Mouse (Mus musculus) adrenal gland, postnatal 25 days (tissue): ENCODE measurements around the gene Klrd1. TPM values are rescaled to one million over a fixed set of nuclear protein-coding genes. Genes with fewer than 3 reads are reported as not detected.

Experiments
- total RNA-seq: library from RNA; stranded (reverse); gene quantifications from 2 replicates; pipeline ENCODE4 v1.2.3, GENCODE M21; 2021

The Klrd1 gene
- total RNA-seq, 1 experiment from 2014 or later: not detected

Other genes with a start within 250 kb of the Klrd1 start
- gene Clec12a, start 249.1 kb upstream of the Klrd1 start, total RNA-seq: 0.46 and 0.90 TPM in 2 replicates
- not detected in 2 replicates for gene Clec12b, start 205.9 kb upstream of the Klrd1 start, total RNA-seq
- 0.39 and 0.43 TPM in 2 replicates for gene Clec1b, start 194.5 kb upstream of the Klrd1 start, total RNA-seq
- 0.30 TPM in 1 of 2 replicates, not detected in the other for gene Clec9a, start 182.9 kb upstream of the Klrd1 start, total RNA-seq
- 4.8 and 6.5 TPM in 2 replicates for gene Clec1a, start 139.8 kb upstream of the Klrd1 start, total RNA-seq
- 0.24 TPM in 1 of 2 replicates, not detected in the other for gene Olr1, start 84.6 kb upstream of the Klrd1 start, total RNA-seq
- not detected in 2 replicates for gene Tmem52b, start 79.2 kb upstream of the Klrd1 start, total RNA-seq
- 251 and 260 TPM in 2 replicates for gene Gabarapl1, start 58.6 kb upstream of the Klrd1 start, total RNA-seq
- not detected in 2 replicates for gene Klre1, start 13.9 kb upstream of the Klrd1 start, total RNA-seq
- not detected in 2 replicates for gene Klrk1, start 32.1 kb downstream of the Klrd1 start, total RNA-seq
- not detected in 2 replicates for gene Klrc3, start 51.6 kb downstream of the Klrd1 start, total RNA-seq
- not detected in 2 replicates for gene Klrc2, start 68.9 kb downstream of the Klrd1 start, total RNA-seq
- not detected in 2 replicates for gene Klrc1, start 87.2 kb downstream of the Klrd1 start, total RNA-seq
- gene Klri1, start 125.3 kb downstream of the Klrd1 start, total RNA-seq: not detected in 2 replicates
- not detected in 2 replicates for gene Klri2, start 148.7 kb downstream of the Klrd1 start, total RNA-seq
- not detected in 2 replicates for gene Gm156, start 192.5 kb downstream of the Klrd1 start, total RNA-seq